Mouse (Mus musculus): ENCODE results near the gene 2310034G01Rik.

2310034G01Rik gene

DNA sequence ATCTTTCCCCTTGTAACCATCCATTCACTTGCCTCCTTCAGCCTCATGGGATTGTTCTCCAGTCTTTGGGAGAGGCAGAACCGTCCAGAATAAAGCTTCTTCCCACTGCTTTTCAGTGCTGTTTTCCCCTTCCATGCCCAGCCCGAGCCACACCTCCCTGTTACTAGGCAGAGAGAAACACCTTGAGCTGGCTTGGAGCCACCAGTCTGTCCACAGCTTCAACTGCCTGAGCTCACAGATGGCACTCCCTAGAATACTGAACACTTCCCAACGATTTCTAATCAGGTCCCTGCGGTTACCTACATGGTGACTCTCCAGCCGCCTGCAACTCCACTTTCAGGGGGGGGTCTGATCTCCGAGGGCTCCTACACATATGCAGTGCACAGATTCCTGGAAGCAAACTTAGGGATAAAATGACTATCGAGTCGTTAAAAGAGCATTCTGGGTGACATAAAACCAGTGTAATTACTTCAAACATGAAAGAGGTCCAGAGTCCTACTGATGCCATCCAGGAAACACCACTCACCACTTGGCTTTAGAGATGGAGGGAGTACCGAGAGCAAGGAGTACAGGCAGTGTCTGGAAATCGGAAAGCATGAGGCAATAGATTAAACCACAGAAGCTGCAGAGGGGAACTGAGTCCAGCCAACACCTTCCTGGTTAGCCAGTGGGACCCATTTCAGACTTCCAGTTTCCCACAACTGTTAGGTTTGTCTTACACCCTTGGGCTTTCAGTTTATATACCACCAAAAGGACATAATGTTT, at the start of gene 2310034G01Rik:
2310034G01Rik (minus strand) TSS at position 135 of the 765 bp plus-strand sequence.
- DNase-seq (ENCODE audit: low read depth, low spot score), result no peak

- DNase-seq (ENCODE audit: low read depth, low spot score), result no peak
Observed at GRCm38 (mm10) chr19:46399886-46400285, 49.8 kb upstream of the 2310034G01Rik start.

GRCm38 (mm10) chr19:46399372-46399771, 49.3 kb upstream of the 2310034G01Rik start:
- DNase-seq (ENCODE audit: low read depth, low spot score), result no peak

GRCm38 (mm10) chr19:46398401-46398800, 48.3 kb upstream of the 2310034G01Rik start:
- no peak for DNase-seq (ENCODE audit: low read depth, low spot score)

GRCm38 (mm10) chr19:46397436-46398001, 47.4 kb upstream of the 2310034G01Rik start:
- DNase-seq (ENCODE audit: low read depth, low spot score), result no peak

- DNase-seq (ENCODE audit: low read depth, low spot score), result peak; percentile 98
Observed at GRCm38 (mm10) chr19:46396686-46397435, 46.8 kb upstream of the 2310034G01Rik start, which contains the start of gene Sufu. Gene Sufu (plus strand): TSS chr19:46396896.

GRCm38 (mm10) chr19:46396109-46396508, 46.0 kb upstream of the 2310034G01Rik start:
- no peak for DNase-seq (ENCODE audit: low read depth, low spot score)

GRCm38 (mm10) chr19:46395109-46396009, 45.3 kb upstream of the 2310034G01Rik start, which contains the start of gene Actr1a:
Gene Actr1a (minus strand): TSS chr19:46395748.
- DNase-seq (ENCODE audit: low read depth, low spot score), result peak; percentile 98

DNA sequence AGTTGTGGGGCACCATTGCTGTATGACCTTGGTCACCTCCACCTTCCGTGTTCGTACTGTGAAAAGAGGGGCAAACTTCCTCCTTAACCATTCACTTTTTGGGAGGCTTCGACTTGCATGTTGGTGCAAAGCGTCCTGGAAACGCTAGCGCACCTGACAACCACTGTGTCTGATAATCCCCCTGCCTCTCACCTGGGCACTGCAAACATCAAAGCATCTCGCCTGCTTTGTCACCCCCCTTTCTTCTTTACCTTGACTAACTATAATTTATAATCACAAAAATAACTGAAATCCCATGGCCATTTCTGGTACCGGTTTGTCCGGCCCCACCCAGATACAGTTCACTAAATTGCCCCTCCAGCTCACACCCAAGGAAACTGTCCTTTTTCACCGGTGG, 44.6 kb upstream of the 2310034G01Rik start:
- no peak for DNase-seq (ENCODE audit: low read depth, low spot score)

DNA sequence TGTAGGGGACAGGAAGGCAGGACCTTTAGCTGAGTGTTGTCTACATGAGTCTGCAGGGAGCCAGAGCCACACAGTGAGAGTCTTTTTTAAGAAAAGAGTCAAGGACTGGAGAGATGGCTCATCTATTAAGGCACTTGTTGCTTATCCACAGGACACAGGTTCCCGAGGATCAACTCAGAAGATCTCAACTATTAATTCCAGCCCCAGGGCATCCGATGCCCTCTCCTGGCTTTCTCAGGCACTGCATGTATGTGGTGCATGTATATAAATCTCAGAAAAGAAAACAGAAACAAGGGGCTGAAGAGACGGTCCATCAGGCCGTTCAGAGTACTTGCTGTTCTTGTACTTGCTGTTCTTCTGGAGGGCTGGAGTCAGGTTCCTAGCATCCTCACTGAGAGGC, 41.9 kb upstream of the 2310034G01Rik start:
- DNase-seq (ENCODE audit: low read depth, low spot score), result no peak

DNA sequence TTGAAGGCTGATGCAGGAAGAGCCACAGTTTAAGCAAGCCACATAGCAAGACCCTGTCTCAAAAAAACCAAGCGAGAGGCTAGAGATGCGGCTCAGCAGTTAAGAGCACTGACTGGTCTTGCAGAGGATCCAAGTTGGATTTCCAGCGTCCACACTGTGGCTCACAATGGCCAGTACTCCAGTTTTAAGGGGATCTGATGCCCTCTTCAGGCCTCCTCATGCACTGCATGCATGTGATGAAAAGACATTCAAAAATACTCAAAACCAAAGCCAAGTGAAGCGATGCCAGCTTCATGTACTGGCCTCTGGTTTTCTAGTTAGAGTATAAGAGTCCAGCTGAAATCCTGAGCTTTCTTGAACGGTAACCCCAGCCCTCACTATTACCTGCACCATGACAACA, 39.8 kb upstream of the 2310034G01Rik start:
- no peak for DNase-seq (ENCODE audit: low read depth, low spot score)

GRCm38 (mm10) chr19:46382275-46382674, 32.2 kb upstream of the 2310034G01Rik start:
- no peak for DNase-seq (ENCODE audit: low read depth, low spot score)

GRCm38 (mm10) chr19:46375891-46376290, 25.8 kb upstream of the 2310034G01Rik start:
- DNase-seq (ENCODE audit: low read depth, low spot score), result no peak

- no peak for DNase-seq (ENCODE audit: low read depth, low spot score)
Observed at GRCm38 (mm10) chr19:46375489-46375888, 25.4 kb upstream of the 2310034G01Rik start.

DNA sequence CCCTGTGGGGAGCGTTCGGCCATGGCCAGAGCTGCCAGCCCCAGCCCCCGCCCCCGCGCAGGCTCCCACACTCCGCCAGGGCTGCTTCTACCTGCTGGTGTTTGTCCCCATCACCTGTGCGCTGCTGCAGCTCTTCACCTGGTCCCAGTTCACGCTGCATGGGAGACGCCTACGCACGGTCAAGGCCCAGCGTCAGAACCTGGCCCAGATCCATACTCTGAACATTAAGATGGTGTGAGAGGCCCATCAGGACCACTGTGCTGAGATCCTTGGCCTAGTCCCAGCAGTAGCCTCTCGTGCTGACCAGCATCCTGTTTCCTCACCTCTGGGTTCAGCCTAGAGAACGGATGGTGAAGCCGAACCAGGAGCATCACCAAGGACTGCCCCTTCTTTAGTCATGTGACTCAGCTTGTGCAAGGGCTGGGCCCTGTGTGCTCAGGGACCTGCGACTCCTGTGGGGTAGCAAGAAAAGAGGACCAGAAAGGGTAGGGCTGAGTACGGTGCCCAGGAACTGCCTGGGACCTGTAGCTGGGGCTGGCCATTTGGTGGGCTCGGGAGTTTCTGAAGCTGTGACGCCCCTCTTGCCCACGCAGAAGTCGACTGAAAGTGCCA, 24.5 kb upstream of the 2310034G01Rik start:
- DNase-seq (ENCODE audit: low read depth, low spot score), result no peak

- DNase-seq (ENCODE audit: low read depth, low spot score), result peak; percentile 37
Observed at GRCm38 (mm10) chr19:46369204-46369603, 19.1 kb upstream of the 2310034G01Rik start.

GRCm38 (mm10) chr19:46367798-46368590, 17.9 kb upstream of the 2310034G01Rik start:
- DNase-seq (ENCODE audit: low read depth, low spot score), result no peak

- no peak for DNase-seq (ENCODE audit: low read depth, low spot score)
Observed at GRCm38 (mm10) chr19:46363294-46364009, 13.3 kb upstream of the 2310034G01Rik start.

GRCm38 (mm10) chr19:46362104-46362503, 12.0 kb upstream of the 2310034G01Rik start:
- DNase-seq (ENCODE audit: low read depth, low spot score), result no peak

All from retina, postnatal 7 days (tissue).